Mouse (Mus musculus): ENCODE measurements around the gene Map2k5.
A peak's percentile ranks its signal among the peaks of the same experiment; 100 is the strongest.

The Map2k5 gene

DNA sequence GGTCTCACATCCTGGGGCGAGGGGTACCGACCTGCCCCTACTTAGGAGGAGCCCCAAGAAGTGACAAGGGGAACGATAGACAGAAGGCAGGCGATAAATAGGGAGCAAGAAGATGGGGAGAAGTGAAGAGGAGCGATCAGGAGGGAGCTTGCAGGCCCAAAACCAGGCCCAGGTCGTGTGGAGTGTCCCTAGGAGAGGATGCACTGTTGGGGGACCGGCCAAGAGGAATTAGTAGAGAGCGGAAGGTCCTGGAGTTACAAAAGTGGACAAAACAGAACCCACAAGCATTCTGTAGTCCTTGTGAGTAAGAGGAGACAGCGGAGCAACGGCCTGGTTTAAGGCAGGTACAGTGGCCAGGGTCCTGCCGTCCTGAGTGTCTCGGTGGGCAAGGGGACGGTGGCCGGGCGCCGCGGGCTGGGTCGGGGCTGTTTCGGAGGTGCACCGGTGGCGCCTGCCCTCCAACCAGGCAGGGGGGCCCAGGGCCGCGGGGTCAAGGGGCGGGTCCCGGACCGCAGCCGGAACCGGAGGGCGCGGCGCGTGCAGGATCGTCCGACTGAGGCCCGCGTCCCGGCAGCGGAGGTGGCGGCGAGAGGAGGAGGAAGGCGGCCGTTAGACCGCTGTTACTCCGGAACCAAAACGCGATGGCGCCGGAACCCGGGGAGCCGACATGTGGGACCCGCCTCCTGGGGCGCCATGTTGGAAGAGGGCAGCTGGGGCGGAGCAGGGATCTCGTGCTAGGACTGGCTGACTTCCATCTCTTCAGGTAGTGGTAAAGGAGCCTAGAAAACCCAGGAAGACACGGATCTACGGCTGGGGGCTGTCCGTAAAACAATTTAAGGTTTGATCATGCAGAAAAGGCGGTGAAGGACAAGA, at the start of gene Map2k5:
TSS of gene Map2k5 (minus strand) at position 633 of the 873 bp plus-strand sequence.
- DNase-seq (ENCODE audit: low spot score), result peak; percentile 92

DNA sequence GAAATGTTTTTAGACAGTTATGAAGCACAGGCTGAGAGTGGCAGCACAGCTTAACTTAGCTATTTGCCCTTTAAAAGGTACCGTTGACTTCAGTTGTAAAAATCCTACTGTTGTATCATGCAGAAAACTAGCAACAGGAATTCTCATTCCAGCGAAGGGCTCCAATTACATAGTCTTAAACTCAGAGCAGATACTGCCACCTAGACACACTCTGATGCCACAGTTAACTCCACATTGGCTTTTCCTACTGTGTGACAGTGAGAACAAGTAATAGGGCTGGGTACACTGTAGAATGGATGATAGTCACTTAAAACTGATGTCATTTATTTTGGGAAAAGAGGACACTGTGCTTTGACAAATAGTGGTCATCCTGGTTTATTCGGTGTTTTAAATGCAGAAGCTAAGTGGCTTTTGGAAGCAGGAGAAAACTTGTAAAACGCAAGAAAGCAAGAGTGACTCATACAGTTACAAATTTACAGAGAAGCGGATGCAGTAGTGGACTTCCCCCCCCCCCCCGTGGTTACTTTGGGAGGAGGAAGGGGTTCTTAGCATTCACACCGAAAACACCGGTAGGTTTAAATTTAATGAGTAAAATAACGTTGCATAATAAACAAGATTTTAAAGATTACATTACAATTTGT, 43.5 kb upstream of the Map2k5 start:
- no peak for DNase-seq (ENCODE audit: low spot score)

DNA sequence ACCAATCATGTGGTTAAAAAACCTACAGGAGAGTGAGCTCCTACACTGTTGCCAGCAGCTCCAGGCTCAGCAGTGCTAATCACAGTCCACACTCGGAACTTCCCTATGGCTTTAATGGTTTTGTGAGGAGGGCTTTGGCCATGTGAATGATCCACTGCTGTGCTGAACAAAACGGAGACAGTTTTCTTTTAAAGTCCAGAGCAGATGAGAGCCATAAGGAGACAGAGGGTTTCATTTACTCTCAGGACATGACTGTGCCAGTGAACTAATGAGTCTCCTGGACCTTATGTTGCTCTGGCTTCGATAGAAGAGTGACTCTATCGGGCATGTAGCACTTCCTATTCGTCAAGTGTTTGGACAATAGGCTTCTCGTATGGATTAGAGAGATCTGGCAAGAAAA, 42.7 kb upstream of the Map2k5 start:
- DNase-seq (ENCODE audit: low spot score), result no peak

DNA sequence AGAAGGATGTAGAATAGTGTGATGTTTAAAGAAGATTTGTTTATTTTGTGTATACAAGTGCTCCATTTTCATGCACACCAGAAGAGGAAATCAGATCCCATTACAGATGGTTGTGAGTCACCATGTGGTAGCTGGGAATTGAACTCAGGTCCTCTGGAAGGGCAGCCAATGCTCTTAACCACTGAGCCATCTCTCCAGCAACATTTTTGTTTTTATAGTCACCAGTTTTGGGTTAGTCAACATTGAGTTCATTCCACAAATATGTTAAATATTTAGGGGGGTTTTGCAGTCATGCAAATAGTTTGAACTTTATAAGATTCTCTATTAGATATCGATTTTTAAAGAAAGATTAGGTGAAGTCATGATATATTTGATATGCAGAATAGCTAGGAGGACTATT, 22.5 kb upstream of the Map2k5 start:
- no peak for DNase-seq (ENCODE audit: low spot score)

DNA sequence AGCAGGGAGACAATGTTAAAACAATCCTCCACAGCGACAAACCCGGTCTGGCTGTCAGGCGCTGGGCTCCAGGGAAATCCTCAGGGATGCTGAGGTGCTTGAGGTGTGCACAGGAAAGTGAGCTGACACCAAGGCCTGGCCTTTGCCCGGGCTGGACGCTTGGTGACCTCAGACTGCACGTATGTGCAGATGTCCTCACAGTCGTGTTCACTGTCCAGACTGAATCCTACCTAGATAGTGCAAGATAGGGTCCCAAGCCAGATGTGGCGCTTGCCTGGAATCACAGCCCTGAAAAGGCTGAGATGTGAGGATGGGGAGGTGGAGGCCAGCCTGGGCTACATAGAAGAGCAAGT, 21.7 kb upstream of the Map2k5 start:
- DNase-seq (ENCODE audit: low spot score), result no peak

DNA sequence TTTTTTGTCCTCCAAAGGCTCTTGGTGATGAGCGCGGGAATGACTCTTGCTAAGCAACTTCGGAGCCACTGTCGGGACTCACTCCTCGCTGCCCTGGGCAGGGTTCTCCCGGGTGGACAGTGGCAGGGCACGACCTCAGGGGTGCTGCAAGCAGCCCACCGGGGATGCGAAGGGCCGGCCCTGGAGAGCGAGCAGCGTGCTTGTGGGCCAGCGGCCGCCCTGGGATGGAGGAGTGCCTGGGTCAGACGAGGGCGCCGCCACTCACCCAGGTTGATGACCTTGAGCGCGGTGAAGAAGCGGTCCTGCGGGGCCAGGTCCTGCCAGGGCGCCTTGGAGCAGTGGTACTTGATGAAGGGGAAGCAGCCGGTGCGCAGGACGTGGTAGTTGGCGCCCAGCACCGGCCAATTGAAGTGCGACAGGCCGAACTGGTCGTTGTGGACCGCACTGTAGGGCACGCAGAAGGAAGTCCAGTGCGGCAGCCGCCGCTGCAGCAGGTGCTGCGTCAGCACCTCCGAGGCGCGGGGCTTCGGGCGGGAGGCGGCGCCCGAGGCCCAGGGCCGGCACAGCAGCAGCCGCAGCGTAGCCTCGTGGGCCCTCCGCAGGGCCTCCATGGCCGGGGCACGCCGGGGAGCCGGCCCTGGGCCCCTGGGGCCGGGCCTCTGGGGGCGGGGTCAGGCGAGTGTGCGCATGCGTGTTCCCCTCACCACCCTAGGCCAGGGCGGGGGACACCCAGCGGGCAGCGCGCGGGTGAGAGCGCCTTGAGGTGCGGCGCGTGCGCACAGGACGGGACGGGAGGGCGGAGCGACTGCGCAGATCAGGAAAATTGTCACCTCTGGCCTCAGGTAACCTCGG, 21.1 kb upstream of the Map2k5 start, which contains the start of gene 2300009A05Rik:
TSS of gene 2300009A05Rik (minus strand) at position 636 of the 852 bp plus-strand sequence.
- peak; percentile 96 for DNase-seq (ENCODE audit: low spot score)

DNA sequence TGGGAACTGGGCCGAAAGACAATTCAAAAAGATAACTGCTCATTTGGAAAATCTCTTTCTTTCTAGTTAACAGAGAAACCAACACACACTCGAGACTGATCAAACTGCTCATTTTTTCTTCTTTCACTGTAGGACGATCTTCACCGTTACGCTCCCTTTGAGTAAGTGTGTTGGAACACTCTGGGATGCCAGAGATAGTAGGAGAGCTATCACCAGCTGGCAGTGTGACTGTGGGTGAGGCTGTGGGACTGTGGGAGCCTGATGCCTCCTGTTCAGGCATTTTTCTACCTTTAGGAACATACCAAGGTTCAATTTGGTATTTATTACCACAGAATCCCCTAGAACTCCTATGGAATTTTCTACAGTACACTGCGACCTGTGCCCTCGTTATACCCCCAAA, 17.9 kb upstream of the Map2k5 start:
- no peak for DNase-seq (ENCODE audit: low spot score)

DNA sequence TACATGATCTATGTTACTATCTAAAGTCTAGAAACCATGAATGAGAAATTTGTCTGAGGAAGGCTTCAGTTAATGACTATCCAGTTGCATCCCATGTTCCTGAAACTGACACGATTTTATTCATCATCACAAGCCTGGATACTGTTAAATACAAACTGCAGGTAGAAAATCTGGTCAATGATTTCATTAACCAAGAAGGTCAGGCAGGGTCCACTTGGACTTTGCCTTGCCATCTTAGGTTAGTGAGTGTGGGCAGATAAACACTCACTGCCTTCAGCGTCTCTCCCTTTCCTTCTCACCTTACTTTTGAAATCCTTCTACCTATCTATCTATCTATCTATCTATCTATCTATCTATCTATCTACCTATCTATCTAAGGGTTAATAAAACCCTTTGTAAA, 13.6 kb upstream of the Map2k5 start:
- no peak for DNase-seq (ENCODE audit: low spot score)

DNA sequence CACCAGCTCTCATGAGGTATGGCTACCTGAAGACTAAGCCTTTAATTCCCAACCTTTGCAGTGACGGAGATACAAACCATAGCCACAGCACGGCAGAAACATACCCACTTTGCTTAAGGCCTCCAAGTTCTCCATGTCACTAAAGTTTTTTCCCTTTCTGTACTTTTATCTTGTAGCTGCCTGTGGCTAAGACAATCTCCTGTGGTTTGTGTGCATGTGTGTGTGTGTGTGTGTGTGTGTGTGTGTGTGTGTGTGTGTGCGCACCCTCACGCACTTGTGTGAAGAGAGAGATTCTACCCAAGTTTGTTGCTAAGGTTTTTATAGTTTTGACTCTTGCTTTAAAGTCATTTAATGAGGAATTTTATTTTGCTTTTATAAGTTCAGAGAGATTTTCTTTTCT, 5.1 kb upstream of the Map2k5 start:
- no peak for DNase-seq (ENCODE audit: low spot score)

DNA sequence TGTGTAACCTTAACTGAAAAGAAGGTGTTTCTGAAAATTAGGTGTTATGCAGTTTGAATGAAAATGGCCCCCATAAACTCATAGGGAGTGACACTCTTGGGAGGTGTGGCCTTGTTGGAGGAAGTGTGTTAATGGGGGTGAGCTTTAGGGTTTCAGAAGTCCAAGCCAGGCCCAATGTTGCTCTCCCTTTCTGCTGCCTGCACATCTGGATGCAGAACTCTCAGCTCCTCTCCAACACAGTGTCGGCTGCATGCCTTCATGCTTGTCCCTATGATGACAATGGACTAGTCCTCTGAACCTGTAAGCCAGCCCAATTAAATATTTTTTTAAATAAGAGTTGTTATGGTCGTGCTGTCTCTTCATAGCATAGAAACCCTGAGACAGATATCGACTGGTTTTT, 2.6 kb upstream of the Map2k5 start:
- DNase-seq (ENCODE audit: low spot score), result no peak

DNA sequence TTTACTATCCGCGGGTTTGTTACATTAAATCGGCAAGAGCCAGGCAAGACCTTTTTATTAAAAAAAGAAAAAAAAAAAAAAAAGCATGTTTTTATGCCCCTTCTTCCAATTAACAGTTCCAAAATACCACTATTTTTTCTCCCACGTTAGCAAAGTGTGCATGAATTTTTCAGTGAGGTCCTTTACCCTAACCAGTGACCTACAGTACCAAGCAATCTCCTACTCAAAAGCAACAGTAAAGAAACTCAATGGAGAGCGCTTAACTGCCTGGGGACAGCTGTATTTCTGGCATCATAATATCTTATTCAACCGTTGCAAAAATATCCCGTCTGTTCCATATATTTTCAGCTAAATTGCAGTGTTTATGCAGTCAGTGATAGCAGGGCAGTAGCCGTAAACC, 472 bp upstream of the Map2k5 start:
- DNase-seq (ENCODE audit: low spot score), result no peak

DNA sequence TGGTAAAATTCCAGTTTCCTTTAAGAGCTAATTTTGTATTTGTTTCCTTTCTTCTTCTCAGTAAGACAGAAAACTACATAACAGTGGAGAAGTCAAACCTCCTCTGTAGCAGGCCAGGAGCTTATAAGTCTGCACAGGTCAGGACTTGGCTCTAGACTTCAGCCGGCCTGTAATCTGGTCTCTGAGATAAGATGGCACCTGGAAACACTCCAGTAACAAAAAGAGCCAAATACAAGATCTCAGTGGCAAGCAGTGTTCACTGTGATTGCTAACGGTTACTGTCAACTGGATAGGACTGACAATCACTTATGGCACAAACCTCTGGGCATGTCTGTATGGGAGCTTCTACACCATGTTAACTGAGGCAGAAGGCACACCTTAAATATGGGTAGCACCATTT, 4.4 kb downstream of the Map2k5 start:
- DNase-seq (ENCODE audit: low spot score), result no peak

DNA sequence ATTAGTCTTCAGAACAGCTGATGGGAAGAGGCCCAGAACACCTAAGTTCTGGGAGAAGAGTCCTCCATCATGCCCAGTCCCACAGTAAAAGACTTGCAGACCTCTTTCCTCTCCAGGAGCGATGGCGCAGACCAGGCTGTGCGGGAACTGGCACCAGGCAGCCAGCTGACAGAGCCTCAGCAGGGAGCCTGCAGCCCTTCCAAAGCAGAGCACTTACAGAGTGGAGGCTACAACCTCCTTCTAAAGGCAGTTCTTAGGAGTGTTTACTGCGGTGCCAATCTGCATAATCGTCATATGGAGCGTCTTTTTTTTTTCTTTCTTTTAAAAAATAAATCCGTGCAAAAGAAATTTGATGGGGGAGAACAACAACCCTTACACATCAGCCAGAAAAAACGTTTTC, 5.2 kb downstream of the Map2k5 start:
- no peak for DNase-seq (ENCODE audit: low spot score)

DNA sequence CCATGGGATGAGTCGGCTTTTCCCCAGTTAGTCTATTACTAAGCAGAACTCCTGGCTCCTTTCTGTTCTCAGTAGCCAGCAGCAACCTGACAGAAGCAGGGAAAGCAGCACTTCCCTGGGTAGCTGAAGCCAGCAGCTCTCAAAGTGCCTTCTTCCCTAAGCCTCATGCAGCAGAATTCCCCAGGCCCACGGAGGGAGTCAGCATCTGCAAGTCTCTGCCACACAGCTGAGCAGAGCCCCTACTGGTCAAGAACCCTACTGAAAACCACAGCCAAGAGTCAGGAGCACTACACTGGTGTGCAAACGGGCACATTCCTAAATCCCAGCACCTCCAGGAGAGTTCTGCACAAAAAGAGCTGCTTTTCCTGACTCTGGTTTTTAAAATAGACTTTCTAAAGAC, 17.3 kb downstream of the Map2k5 start:
- no peak for DNase-seq (ENCODE audit: low spot score)

DNA sequence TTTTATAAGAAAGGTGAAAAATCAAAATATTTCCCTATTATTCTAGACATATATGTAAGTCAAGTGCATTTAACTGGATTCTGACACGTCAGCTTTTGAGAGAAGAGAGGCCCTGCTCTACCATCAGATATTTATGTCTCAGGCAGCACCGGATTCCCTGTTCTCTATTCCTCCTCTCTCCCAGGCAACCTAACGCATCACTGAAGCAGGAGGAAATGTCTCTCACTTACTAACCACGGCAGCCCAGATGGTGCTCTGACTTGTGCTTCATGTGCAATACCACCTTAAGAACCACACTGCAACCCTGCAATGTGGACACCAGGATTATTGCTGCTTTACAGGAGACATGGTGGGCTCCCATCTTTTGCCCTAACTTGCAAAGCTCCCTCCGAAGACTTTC, 18.7 kb downstream of the Map2k5 start:
- DNase-seq (ENCODE audit: low spot score), result no peak

DNA sequence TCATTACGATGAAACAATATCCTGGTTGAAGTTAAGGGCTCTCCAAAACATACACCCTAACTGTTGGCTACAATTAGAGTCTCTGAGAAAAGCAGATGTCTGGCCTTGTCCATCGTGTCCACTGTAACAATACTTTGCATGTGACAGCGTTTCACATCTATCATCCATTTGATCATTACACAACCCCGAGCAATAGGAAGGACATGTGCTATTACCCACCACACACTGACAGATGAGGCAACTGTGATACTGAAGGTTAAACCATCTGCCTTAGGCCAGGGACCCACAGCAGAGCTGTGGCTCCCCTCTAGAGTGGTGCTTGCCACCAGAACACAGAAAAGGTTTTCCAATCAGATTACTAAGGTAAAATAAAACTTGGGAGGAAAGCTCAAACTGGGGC, 21.0 kb downstream of the Map2k5 start:
- no peak for DNase-seq (ENCODE audit: low spot score)

DNA sequence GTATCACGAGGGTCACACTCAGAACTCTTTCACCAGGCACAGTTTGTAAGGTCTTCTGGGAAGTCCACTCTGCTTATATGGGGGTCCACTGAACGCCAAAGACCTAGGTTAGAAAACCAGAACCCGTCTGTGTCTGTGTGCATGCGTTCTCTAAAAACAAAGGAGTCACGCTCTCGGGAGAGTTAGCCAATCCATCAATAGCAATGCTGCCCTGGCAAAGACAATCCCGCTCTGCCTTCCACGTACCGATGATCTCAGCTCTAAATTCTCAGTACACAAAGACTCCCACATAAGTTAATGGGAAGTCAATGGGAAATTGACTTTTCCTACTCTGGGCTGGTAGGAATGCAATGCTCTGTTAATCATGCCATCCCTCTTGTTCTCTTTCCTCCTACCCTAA, 21.4 kb downstream of the Map2k5 start:
- no peak for DNase-seq (ENCODE audit: low spot score)

DNA sequence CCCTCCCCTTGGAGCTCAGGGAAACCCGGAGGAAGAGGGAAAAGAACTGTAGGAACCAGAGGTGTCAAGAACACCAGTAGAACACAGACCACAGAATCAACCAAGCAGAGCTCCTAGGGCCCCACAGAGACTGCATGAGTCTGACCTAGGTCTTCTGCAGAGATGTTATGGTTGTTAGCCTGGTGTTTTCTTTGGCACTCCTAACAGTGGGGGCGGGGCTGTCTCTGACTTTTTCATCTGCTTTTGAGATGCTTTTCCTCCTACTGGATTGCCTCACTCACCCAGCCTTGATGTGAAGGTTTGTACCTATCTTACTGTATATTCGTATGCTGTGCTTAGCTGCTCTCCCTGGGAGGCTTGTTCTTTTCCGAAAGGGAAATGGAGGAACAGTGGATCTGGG, 23.5 kb downstream of the Map2k5 start:
- DNase-seq (ENCODE audit: low spot score), result no peak

DNA sequence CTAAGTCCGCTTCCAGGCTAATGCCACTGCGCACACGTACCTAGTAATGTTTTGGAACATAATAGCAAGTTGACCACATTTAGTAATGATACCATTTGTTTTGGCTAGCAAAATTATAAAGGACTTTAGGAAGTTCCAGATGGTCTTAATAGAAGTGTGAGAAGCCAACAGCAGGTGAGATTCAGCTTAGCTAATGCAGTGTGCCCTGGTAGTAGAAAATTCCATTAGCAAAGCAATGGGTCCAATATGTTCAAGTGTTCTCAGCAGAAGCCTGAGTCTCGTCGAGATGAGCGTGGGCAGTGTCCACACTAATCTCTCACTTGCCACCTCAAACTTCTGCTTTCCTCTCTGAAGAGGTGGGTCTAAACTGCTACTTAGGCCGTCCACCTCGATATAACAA, 27.7 kb downstream of the Map2k5 start:
- no peak for DNase-seq (ENCODE audit: low spot score)

DNA sequence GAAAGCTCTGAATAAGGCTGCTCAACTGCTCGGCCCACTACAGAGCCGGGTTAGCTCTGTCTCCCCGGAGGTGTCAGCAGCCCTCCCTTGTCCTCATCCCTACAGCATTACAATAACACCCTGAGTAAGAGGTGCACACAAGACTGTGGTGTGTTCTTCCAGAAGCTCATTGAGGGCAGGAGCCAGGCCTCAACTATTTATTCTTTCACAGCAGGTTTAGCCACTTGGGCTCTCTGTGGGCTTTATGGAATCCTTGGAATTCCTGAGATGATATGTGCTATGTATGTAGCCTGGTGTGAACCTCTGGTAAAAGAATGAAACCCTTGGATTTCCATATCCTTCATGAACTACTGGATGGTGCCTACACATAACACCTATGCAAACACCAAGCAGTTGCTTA, 28.5 kb downstream of the Map2k5 start:
- no peak for DNase-seq (ENCODE audit: low spot score)

DNA sequence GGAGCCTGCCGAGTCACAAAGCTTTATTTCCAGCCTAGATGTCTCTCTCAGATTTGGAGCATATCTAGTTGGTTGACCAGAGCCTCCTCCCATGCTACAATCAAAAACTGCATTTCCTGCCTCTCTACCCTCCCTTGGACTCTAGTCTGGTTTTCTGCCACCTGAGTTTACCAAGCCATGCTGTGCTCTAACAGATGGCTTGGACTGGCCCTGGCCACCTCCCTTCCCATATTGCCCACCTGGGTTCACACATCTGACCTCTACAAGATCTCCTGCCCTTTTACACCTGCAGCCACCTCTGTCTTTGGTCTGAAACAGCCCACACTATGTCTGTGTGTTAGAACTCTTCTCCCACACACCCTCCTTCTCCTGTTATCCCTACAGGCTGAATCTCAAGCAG, 29.6 kb downstream of the Map2k5 start:
- DNase-seq (ENCODE audit: low spot score), result no peak

DNA sequence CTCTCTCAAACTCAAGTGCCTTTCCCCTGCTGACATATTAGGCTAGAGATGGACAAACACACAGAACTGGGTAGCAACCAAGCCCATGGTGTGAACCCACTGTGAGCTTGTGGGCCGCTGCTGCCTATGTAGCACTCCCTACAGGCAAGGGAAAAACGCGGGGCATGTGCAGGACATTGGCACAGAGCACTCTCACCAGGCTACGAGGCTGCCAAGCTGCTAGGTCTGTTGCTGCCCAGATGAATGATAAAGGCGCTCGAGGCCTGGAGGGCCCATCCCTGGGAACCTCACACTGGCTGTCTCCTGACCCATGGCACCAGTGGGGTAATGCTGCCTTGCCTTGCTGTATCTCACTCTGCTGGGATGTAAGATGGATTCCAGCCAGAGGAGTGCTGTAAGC, 31.7 kb downstream of the Map2k5 start:
- no peak for DNase-seq (ENCODE audit: low spot score)

DNA sequence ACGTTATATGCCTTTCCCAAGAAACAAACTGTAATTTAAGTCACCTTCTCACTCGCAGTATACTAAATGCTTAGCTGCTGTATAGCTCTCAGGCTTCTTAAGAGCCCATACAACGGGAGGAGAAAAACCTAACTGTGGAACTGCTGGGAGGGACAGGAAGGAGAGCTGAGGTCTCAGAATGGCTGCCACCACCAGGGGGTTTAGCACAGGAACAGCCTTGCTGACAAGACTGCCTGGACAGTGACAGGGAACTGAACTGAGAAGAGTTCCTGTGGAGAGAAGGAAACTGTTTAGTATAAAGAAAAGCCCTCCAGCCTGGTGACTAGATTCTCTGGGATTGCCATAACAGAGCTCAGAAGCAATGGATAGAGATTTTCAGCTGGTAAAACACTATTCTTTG, 35.9 kb downstream of the Map2k5 start:
- DNase-seq (ENCODE audit: low spot score), result no peak
